Mouse (Mus musculus) heart, postnatal 0 days (tissue): ENCODE measurements around the gene Aco2.

Experiments
- CTCF ChIP-seq: IDR thresholded peaks from 2 replicates; pipeline ENCODE4 v1.5.1; 2016; ENCODE audit warnings: antibody characterized with exemption, control low read depth, low read depth
- EP300 ChIP-seq: IDR thresholded peaks from 2 replicates; pipeline ENCODE4 v1.6.1; 2016; ENCODE audit warnings: antibody characterized with exemption, low read depth

DNA sequence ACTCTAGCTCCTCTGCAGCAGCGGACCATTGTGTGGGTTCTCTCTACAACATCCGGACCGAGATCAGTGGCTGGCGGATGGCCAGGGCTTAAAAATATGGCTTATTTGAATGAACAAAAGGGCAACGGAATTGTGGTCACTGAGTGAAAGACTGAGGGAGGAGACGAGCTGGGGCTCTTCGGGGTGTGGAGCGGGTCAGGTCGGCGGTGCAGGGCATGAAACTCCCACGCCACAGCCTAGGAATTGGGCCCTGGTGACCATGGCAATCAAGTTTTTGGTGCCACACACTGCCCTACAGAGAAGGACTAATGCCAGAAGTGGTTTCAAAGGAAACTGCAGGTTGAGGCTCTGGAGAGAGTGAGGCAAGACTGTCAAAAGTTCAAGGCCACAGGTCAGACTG lies 56.2 kb downstream of the Aco2 start:
- no peak for TF ChIP-seq CTCF
- no peak for TF ChIP-seq EP300
